Mouse (Mus musculus): ENCODE measurements around the gene Ptprg. TPM values are rescaled to one million over a fixed set of nuclear protein-coding genes. Genes with fewer than 3 reads are reported as not detected.

The Ptprg gene
- total and polyA plus RNA-seq, 3 experiments: not detected

DNA sequence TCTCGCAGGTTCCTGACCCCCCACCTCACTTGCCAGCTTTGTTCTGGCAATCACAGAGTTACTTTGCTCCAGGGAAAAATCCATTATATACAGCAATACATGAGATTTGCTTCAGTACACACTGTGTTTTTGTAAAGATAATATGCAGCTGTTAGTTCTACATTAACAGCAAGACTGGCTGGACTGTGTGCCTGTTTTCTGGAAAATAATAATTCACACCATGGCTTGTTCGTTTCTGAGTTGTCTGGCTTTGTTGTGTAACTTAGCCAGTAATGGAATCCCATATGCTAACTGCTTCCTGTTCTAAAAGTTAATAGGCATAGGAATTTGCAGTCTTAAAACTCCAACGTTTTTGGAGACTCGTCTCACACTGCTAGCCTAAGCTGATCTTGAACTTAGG lies 635.0 kb downstream of the Ptprg start:
- Histone ChIP-seq H3K27me3 (ENCODE audit: control insufficient read depth in 1 of 2, insufficient read depth in 2 of 2, low read length in 2 of 2) (no peaks in the 10 kb centered on the region), H3K79me2 (ENCODE audit: control insufficient read depth, insufficient read depth, low read length, poor library complexity) (no peaks in the 10 kb centered on the region), H3K27ac (ENCODE audit: control insufficient read depth, low read depth, low read length) (no peak overlapping the region), H3K36me3 (ENCODE audit: control insufficient read depth in 1 of 2, insufficient read depth in 2 of 2, low read length in 2 of 2) (no peaks in the 10 kb centered on the region), H3K4me1 (ENCODE audit: control insufficient read depth in 1 of 2, insufficient read depth in 2 of 2, low read length in 2 of 2) (no peaks in the 10 kb centered on the region), H3K4me3 (ENCODE audit: control insufficient read depth in 1 of 2, insufficient read depth in 1 of 2, low read depth in 2 of 2, low read length in 2 of 2) (no peak overlapping the region), H3K9ac (ENCODE audit: control insufficient read depth, low read depth, low read length, poor library complexity, severe bottlenecking) (no peak overlapping the region), H3K9me3 (replicated peaks; ENCODE audit: insufficient read depth, low read length) (no peaks in the 10 kb centered on the region)
- no peak for DNase-seq (ENCODE audit: low read depth, low spot score)
- TF ChIP-seq NRF1 (IDR thresholded peaks at IDR 0.05; ENCODE audit: insufficient read depth, low read depth, low read length, poor library complexity, severe bottlenecking) (no peak), RCOR1 (IDR thresholded peaks at IDR 0.05; ENCODE audit: low read depth, low read length) (no peak), KAT2A (conservative IDR thresholded peaks at IDR 0.05; ENCODE audit: low read depth, low read length) (no peak)

DNA sequence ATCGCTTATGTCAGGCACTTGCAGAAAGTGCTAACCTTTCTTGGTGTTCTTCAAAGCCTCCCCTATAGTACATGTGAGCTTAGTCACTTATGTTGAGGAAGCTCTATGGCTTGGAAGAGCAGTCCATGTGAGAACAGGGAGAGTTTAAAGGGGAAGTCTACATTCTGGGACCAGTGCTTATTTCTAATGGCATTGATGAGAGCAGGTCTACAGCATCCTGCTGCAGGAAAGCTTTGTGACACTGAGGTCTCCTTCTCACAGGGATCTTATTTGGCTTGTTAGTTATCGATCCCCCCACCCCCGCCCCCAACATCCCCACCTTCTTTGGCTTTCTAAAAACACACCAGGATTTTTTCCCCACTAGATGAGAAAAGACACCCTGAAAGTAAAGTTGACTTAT lies 635.9 kb downstream of the Ptprg start:
- Histone ChIP-seq H3K79me2 (ENCODE audit: control insufficient read depth, insufficient read depth, low read length, poor library complexity) (no peaks in the 10 kb centered on the region), H3K9me3 (replicated peaks; ENCODE audit: insufficient read depth, low read length) (no peaks in the 10 kb centered on the region), H3K27me3 (ENCODE audit: control insufficient read depth in 1 of 2, insufficient read depth in 2 of 2, low read length in 2 of 2) (no peaks in the 10 kb centered on the region), H3K27ac (ENCODE audit: control insufficient read depth, low read depth, low read length) (no peak overlapping the region), H3K9ac (ENCODE audit: control insufficient read depth, low read depth, low read length, poor library complexity, severe bottlenecking) (no peak overlapping the region), H3K4me3 (ENCODE audit: control insufficient read depth in 1 of 2, insufficient read depth in 1 of 2, low read depth in 2 of 2, low read length in 2 of 2) (no peak overlapping the region), H3K4me1 (ENCODE audit: control insufficient read depth in 1 of 2, insufficient read depth in 2 of 2, low read length in 2 of 2) (no peaks in the 10 kb centered on the region), H3K36me3 (ENCODE audit: control insufficient read depth in 1 of 2, insufficient read depth in 2 of 2, low read length in 2 of 2) (no peaks in the 10 kb centered on the region)
- no peak for TF ChIP-seq NRF1 (IDR thresholded peaks at IDR 0.05; ENCODE audit: insufficient read depth, low read depth, low read length, poor library complexity, severe bottlenecking)
- TF ChIP-seq RCOR1 (IDR thresholded peaks at IDR 0.05; ENCODE audit: low read depth, low read length): no peak
- TF ChIP-seq POLR2A (IDR thresholded peaks at IDR 0.05; ENCODE audit: control insufficient read depth in 1 of 2, insufficient read depth in 1 of 2, low read depth in 1 of 2, low read length in 2 of 2, poor library complexity in 1 of 2): no peak
- no peak for TF ChIP-seq ZNF384 (IDR thresholded peaks at IDR 0.05; ENCODE audit: low read depth, low read length)
- no peak for TF ChIP-seq MYC (IDR thresholded peaks at IDR 0.05; ENCODE audit: low read depth, low read length)
- TF ChIP-seq NELFE (IDR thresholded peaks at IDR 0.05; ENCODE audit: low read depth, low read length): no peak
- TF ChIP-seq MAFK (IDR thresholded peaks at IDR 0.05; ENCODE audit: borderline replicate concordance, low read depth, low read length): no peak
- TF ChIP-seq MAX (IDR thresholded peaks at IDR 0.05; ENCODE audit: low read length): no peak
- no peak for TF ChIP-seq MXI1 (IDR thresholded peaks at IDR 0.05; ENCODE audit: low read depth, low read length)
- TF ChIP-seq JUND (IDR thresholded peaks at IDR 0.05; ENCODE audit: low read depth, low read length): no peak
- no peak for DNase-seq (ENCODE audit: low read depth, low spot score)

DNA sequence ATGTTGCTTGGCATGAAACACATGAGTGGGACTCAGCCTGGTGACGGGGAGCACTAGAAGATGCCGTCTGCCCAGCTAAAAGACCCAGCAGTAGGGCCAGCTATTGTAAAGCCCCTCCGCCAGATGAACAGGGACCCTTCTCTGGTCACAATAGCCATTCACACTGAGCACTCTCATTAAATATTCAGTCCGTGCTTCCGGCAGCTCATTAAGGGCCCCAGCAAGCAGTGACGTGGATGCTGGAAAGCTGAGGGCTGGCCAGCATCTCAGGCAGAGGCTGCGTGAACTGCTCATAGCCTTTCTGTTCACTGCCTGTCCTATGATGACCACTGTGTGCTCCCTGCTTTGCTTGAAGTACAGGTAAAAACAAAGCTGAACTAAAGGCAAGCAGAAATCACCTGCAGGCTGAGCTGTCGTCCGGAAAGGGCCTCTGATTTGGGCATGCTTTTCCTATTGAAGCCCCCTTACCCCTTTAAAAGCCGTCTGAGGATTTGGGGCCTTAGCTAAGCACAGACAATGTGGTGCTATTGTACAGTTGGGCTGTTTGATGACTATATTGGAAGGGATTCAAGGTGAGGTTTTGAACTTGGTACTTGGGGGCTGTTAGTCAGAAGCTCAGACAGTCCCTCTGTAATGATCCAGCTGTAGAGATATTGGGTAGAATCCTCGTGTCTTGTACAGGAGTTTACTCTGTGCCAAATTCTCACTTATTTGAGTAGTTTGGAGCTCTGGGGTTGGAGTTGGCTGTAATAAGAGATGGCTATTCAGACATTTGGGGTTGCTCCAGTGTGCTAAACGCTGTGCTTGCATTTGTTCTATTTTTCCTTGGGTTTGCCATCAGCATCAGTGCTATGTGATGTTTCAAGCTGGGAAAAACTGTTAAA lies 636.6 kb downstream of the Ptprg start:
- Histone ChIP-seq H3K79me2 (ENCODE audit: control insufficient read depth, insufficient read depth, low read length, poor library complexity) (no peaks in the 10 kb centered on the region), H3K36me3 (ENCODE audit: control insufficient read depth in 1 of 2, insufficient read depth in 2 of 2, low read length in 2 of 2) (no peaks in the 10 kb centered on the region), H3K27ac (ENCODE audit: control insufficient read depth, low read depth, low read length) (no peak overlapping the region), H3K9ac (ENCODE audit: control insufficient read depth, low read depth, low read length, poor library complexity, severe bottlenecking) (no peak overlapping the region), H3K4me3 (ENCODE audit: control insufficient read depth in 1 of 2, insufficient read depth in 1 of 2, low read depth in 2 of 2, low read length in 2 of 2) (no peak overlapping the region), H3K9me3 (replicated peaks; ENCODE audit: insufficient read depth, low read length) (no peaks in the 10 kb centered on the region), H3K27me3 (ENCODE audit: control insufficient read depth in 1 of 2, insufficient read depth in 2 of 2, low read length in 2 of 2) (no peaks in the 10 kb centered on the region), H3K4me1 (ENCODE audit: control insufficient read depth in 1 of 2, insufficient read depth in 2 of 2, low read length in 2 of 2) (no peaks in the 10 kb centered on the region)
- no peak for DNase-seq (ENCODE audit: low read depth, low spot score)
- no peak for TF ChIP-seq ZC3H11A (IDR thresholded peaks at IDR 0.05; ENCODE audit: low read depth, low read length)
- no peak for TF ChIP-seq CHD2 (IDR thresholded peaks at IDR 0.05; ENCODE audit: low read length)
- no peak for TF ChIP-seq MAFK (IDR thresholded peaks at IDR 0.05; ENCODE audit: borderline replicate concordance, low read depth, low read length)
- TF ChIP-seq TCF12 (IDR thresholded peaks at IDR 0.05; ENCODE audit: low read depth, low read length): no peak
- TF ChIP-seq POLR2AphosphoS5 (IDR thresholded peaks at IDR 0.05; ENCODE audit: borderline replicate concordance, low read depth, low read length): no peak
- TF ChIP-seq CHD1 (IDR thresholded peaks at IDR 0.05; ENCODE audit: low read depth, low read length): no peak
- no peak for TF ChIP-seq TAL1 (IDR thresholded peaks at IDR 0.05; ENCODE audit: low read length)
- no peak for TF ChIP-seq NRF1 (IDR thresholded peaks at IDR 0.05; ENCODE audit: insufficient read depth, low read depth, low read length, poor library complexity, severe bottlenecking)
